9 mouse cellular contexts compared by ENCODE assay signal in genomic region chr5:148130691-148131457, GRCm38 (mm10).
DNase-seq lines count a peak whose midpoint lies in the region; ATAC-seq lines count a peak whose summit lies in the region.
"Had no signal": no experiment of that assay in that cellular context is flagged by ENCODE, and none has a peak within 500 bp of the region (broad histone marks: within the 10 kb centered on the region; RNA-seq: fewer than 3 reads in every experiment).

No protein-coding gene starts in this region.

- peak; percentile 38 for ATAC-seq in intestine, embryonic 16.5 days
- peak; percentile 53; the same call in 1 of the 2 replicates for ATAC-seq in midbrain, embryonic 12.5 days (ENCODE audit: low FRiP score, low read depth)
- no peak for ATAC-seq in erythroid progenitor cell, adult 5-6 weeks (replicated peaks; ENCODE audit: low FRiP score, poor library complexity, severe bottlenecking)

- H3K27ac ChIP-seq in intestine, embryonic 16.5 days (ENCODE audit: low read length): peak overlapping the region; percentile 74
- no peak overlapping the region; the same call in 1 of the 2 replicates for H3K27ac ChIP-seq in midbrain, embryonic 12.5 days (replicated peaks)
- H3K27ac ChIP-seq: liver, embryonic 14.5 days had no signal

- no peaks in the 10 kb centered on the region for H3K27me3 ChIP-seq in intestine, embryonic 16.5 days (replicated peaks; ENCODE audit: control insufficient read depth, insufficient read depth, low read length)
- no peaks in the 10 kb centered on the region for H3K27me3 ChIP-seq in midbrain, embryonic 12.5 days

- H3K4me1 ChIP-seq in intestine, embryonic 16.5 days (ENCODE audit: control insufficient read depth, insufficient read depth, low read length): no peaks in the 10 kb centered on the region
- H3K4me1 ChIP-seq in midbrain, embryonic 12.5 days: peaks cover 4% of the 10 kb centered on the region; the same call in 1 of the 2 replicates

- H3K4me2 ChIP-seq in intestine, embryonic 16.5 days (ENCODE audit: low read depth, low read length): no peak overlapping the region
- no peak overlapping the region for H3K4me2 ChIP-seq in midbrain, embryonic 12.5 days (replicated peaks)

- no peak overlapping the region for H3K4me3 ChIP-seq in intestine, embryonic 16.5 days (ENCODE audit: low read length)
- H3K4me3 ChIP-seq in midbrain, embryonic 12.5 days: no peak overlapping the region

- no peaks in the 10 kb centered on the region for H3K36me3 ChIP-seq in intestine, embryonic 16.5 days (ENCODE audit: control insufficient read depth, insufficient read depth, low read length)
- H3K36me3 ChIP-seq in midbrain, embryonic 12.5 days: no peaks in the 10 kb centered on the region

- DNase-seq in urinary bladder, postnatal 14 days (ENCODE audit: low spot score): peak; percentile 9
- DNase-seq in urinary bladder, postnatal 36 days (ENCODE audit: low spot score in 2 of 2): no peak
- peak; percentile 63 to 79 for DNase-seq in frontal cortex, adult 2 months (ENCODE audit: extremely low spot score in 1 of 2, low spot score in 1 of 2)
- DNase-seq in adipocyte (ENCODE audit: low spot score): no peak
- DNase-seq in spleen, postnatal 36 days (ENCODE audit: low spot score in 2 of 2): no peak

- H3K9me3 ChIP-seq in intestine, embryonic 16.5 days (ENCODE audit: control insufficient read depth, low read length): no peaks in the 10 kb centered on the region
- 0 out of 2 replicates have a peak, but pooled peaks cover 7% of the 10 kb centered on the region for H3K9me3 ChIP-seq in midbrain, embryonic 12.5 days

- WGBS in intestine, embryonic 16.5 days: 53% methylated on average over 8 of the region's 8 CpGs
- 45% methylated on average over 8 of the region's 8 CpGs for WGBS in midbrain, embryonic 12.5 days

- H3K9ac ChIP-seq in intestine, embryonic 16.5 days (ENCODE audit: low read depth, low read length): no peak overlapping the region
- no peak overlapping the region for H3K9ac ChIP-seq in midbrain, embryonic 12.5 days (replicated peaks)
- H3K9ac ChIP-seq: liver, embryonic 14.5 days had no signal

Comparison
In these comparisons a context has a peak if more than half of its experiments do, and no peak if none do; other contexts are left out.
1. DNase-seq: peak in urinary bladder, postnatal 14 days (single experiment) and frontal cortex, adult 2 months (2 of 2); none in urinary bladder, postnatal 36 days (0 of 2), adipocyte (single experiment) and spleen, postnatal 36 days (0 of 2).